Mouse (Mus musculus) B cell, adult 62 days (primary cell): ENCODE data around the gene Pmvk. TPM values are rescaled to one million over a fixed set of nuclear protein-coding genes. Genes with fewer than 3 reads are reported as not detected.

Source experiments
- total RNA-seq: library from RNA; stranded (reverse); gene quantifications from 4 replicates; pipeline ENCODE4 v1.2.4, GENCODE M21; 2023

Gene Pmvk
- 14.3 to 19.8 TPM (median 17.7 TPM) in 4 replicates for total RNA-seq

DNA sequence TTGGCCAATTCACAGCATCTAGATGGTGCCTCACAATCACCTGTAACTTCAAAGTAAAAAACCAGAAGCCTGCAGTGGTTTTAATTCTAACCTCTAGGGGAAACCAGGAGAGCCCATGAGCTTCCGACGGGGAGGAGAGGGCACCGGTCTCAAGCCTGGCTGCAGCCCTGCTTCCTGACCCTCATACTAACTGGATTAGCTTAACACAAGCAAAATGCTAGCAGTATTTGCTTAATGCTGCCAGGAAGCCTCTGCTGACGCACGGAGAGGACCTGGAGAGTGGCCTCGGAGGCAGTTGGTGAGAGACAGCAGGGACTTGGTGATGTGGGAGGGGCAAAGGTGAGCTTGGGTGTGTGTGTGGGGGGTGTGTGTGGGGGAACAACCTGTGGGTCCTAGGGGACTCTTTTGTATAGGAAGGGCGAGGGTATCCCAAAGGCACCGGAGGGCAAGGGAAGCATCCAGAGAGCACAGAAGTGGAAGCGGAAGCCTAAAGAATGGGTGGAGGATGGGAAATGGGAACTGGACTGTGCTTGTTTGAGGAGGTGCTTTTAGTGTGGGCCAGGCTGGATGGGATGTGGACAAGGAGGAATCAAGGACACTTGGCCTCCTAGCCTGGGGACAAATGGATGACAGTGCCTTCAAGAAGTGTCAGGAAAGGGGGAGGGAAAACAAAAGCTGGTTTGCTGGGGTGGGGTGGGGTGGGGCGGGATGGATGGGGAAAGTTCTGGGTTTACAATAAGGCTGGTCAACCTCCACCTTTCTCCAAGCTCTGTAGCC is at the start of gene Pmvk:
Pmvk (plus strand) TSS at position 141 of the 777 bp plus-strand sequence.

DNA sequence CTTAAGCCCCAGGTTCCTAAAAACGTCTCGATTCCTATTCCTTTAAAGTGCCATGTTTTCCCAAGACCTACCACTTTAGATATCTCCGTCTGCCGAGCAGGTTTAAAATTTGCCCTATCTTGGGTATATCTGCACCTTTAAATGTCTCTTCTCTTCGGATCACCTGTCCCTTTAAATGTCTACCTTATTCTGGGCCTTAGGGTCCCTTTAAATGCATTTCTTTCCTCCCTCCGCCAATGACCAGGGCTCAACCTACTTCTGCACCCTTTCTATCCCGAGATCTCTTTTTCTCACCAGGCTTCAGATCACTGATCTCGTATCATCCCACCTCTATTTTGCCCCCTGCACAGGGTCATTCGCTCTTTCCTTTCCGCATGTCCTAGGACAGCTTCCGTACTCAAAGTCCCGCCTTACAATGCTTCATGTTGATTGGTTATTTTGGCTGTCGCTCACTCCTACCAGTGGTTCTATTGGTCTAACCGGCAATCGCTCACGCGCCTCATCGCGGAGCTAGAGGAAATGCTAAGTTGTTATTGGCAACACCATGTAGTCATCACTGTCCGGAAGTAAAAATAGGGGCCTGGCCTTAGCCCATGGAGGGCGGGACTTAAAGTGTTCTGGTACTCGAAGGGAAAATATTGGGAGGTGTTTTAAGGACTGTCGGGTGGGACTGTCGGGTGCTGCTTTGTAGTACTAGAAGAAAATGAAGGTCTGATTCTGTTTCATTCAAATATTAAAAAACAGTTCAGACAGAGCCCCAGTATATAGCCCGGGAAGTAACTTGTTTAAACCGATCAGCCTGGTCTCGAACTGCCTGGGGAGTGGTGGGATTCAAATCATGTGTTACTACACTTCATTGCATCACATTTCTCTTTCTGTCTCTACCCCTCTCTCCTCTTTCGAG is 42.6 kb upstream of the Pmvk start, which contains the start of gene Flad1:
Flad1 (minus strand) TSS at position 381 of the 904 bp plus-strand sequence.

DNA sequence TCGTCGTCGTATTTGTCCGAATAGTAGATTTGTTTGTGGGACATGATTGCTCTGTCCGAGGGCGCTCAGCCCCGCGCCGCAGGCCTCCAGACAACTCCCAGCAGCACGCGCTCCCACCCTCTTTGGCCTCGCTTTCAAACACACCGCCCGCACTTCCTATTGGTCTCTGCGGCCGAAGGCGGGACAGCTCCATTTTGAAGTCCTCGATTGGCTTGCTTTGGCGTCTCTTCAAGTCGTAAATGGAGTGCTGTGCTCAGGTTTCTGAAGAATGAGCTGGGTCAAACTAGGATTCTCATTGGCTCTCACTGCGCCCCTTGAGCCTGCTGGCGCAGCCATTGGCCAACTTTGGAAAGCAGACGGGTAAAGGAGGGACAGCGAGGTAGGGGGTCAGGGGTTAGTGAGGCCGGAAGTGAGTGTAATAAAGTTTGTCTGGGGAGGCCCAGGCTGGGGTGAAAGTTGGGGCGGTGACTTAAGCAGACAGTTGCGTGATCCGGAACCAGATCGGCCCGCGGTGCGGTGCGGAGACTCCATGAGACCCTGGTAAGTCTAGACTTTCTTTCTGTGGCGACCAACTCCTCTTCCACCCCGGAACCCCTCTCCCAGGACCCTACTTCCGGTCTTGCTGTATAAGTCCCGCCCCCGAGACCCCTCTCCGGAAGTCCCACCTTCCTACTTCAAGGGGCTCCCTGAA is 36.0 kb upstream of the Pmvk start, which contains the start of the genes Cks1b and Shc1:
Cks1b (minus strand) TSS at position 214 of the 691 bp plus-strand sequence.
Shc1 (plus strand) TSS at position 274 of the 691 bp plus-strand sequence.

DNA sequence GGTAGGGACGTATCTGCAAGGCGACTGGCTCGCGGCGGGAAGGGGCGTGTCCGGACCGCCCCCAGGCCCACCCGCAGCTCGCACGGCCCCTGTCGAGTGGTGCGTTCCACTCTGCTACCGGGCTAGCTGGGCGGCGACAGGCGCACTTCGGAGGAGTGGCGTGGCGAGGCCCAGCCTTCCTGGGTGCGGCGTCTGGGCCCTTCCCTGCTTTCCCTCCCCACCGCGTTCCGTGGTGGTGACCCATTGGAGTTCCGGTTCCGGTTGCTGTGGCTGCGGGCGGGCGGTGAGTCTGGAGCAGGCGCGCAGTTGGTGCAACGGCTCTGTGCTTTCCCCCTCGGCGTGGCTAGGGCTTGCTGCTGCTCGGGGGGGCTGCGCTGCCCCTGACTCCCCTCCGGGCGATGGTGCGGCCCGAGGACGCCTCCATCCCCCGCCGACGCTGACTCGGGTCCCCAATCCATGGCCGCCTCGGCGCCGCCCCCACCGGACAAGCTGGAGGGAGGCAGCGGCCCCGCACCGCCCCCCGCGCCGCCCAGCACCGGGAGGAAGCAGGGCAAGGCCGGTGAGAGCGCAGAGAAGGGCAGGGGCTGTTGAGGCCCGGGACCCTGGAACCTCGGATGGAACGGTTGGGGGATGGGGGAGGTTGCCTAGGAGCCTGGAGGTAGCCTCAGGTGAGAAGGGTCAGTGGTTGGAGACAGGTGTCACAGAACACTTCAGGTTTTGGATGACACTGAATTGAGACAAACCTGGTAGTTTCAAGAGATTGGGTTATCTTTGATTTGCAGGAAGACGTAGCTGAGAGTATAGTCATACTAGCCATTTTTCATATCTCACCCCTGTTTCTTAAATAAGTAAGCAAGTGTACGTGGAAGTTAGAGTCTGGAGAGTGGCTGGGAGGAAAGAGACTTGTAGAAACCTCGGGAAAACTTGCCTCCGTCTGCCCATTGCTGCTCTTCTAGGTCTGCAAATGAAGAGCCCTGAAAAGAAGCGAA is 23.9 kb upstream of the Pmvk start, which contains the start of gene Pygo2:
Pygo2 (plus strand) TSS at position 44 of the 989 bp plus-strand sequence.

DNA sequence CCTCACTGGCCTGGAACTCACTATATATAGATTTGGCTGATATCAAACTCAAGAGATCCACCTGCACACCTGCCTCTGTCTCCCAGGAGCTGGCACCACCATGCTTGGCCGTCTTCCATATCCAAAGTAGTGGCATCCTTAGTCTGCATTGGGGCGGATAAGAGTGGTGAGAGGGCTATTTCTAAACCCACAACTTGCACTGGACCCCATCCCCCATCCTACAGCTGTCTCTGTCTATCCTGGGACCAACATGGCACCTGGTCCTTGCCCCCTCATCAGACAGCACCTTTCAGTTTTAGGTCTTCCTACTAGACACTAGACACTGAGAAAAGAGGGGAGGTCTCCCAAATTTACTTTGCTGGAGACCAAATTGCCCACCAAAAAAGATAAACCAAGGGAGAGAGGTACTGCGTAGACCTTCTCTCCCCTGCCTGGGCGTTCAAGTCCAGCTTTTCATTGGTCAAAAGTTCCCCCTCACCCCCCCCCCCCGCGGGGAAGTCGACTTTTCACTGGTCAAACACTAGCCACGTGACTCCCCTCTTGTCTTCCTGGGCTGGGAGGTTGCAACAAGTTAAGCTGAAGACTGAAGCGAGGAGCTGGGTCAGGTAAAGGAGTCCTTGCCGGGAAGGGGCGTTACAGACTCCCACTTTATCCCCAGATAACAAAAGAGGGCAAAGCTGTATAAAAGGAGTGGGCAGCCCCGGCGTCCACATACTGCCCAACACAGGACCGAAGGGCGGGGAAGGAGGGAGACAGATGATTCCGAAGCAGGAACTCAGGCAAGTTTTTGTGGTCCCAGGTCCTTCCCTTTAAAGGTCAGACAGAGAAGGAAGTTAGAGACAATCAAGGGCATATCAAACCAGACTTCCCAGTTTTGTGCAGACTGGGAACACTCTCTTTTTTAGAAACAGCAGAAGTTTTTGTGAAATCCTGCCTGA is 17.9 kb upstream of the Pmvk start, which contains the start of gene Pbxip1:
Pbxip1 (plus strand) TSS at position 531 of the 938 bp plus-strand sequence.

Other genes with a start within 250 kb of the Pmvk start
- 8.6 to 13.2 TPM (median 9.9 TPM) in 4 replicates for gene Thbs3, start 239.4 kb upstream of the Pmvk start, total RNA-seq
- 227 to 250 TPM (median 239 TPM) in 4 replicates for gene Mtx1, start 227.5 kb upstream of the Pmvk start, total RNA-seq
- 1.4 to 3.6 TPM (median 1.6 TPM) in 4 replicates for gene Muc1, start 225.5 kb upstream of the Pmvk start, total RNA-seq
- 88.4 to 116 TPM (median 101 TPM) in 4 replicates for gene Krtcap2, start 208.6 kb upstream of the Pmvk start, total RNA-seq
- gene Trim46, start 208.2 kb upstream of the Pmvk start, total RNA-seq, result 2.1 to 5.6 TPM (median 3.3 TPM) in 4 replicates
- 64.0 to 79.9 TPM (median 68.1 TPM) in 4 replicates for gene Dpm3, start 195.2 kb upstream of the Pmvk start, total RNA-seq
- gene Slc50a1, start 184.0 kb upstream of the Pmvk start, total RNA-seq, result 140 to 170 TPM (median 145 TPM) in 4 replicates
- 1.0 to 1.8 TPM (median 1.1 TPM) in 4 replicates for gene Efna1, start 173.4 kb upstream of the Pmvk start, total RNA-seq
- gene Efna3, start 131.6 kb upstream of the Pmvk start, total RNA-seq, result not detected in 4 replicates
- 0.36 TPM in 1 of 4 replicates, not detected in the others for gene Efna4, start 116.5 kb upstream of the Pmvk start, total RNA-seq
- gene Adam15, start 104.5 kb upstream of the Pmvk start, total RNA-seq, result 6.8 to 7.4 TPM (median 7.1 TPM) in 4 replicates
- gene Dcst2, start 92.6 kb upstream of the Pmvk start, total RNA-seq, result 0.25 TPM in 1 of 4 replicates, not detected in the others
- 0.31 to 0.33 TPM in 2 of 4 replicates, not detected in the others for gene Dcst1, start 89.3 kb upstream of the Pmvk start, total RNA-seq
- 60.4 to 64.8 TPM (median 62.5 TPM) in 4 replicates for gene Zbtb7b, start 59.8 kb upstream of the Pmvk start, total RNA-seq
- 0.52 TPM in 1 of 4 replicates, not detected in the others for gene Lenep, start 51.7 kb upstream of the Pmvk start, total RNA-seq
- gene Flad1, start 42.7 kb upstream of the Pmvk start, total RNA-seq, result 31.6 to 44.7 TPM (median 35.1 TPM) in 4 replicates
- 3.8 to 6.6 TPM (median 4.5 TPM) in 4 replicates for gene Cks1b, start 36.2 kb upstream of the Pmvk start, total RNA-seq
- 88.4 to 93.9 TPM (median 92.1 TPM) in 4 replicates for gene Shc1, start 36.1 kb upstream of the Pmvk start, total RNA-seq
- gene Pygo2, start 24.3 kb upstream of the Pmvk start, total RNA-seq, result 32.0 to 39.9 TPM (median 36.9 TPM) in 4 replicates
- 124 to 130 TPM (median 128 TPM) in 4 replicates for gene Pbxip1, start 17.8 kb upstream of the Pmvk start, total RNA-seq
- gene Kcnn3, start 65.6 kb downstream of the Pmvk start, total RNA-seq, result not detected in 4 replicates